Mouse (Mus musculus) spleen, embryonic (tissue): ENCODE measurements around the gene Serpinf2.

Experiments used
- CTCF ChIA-PET: fragments of 350-600 bp; sonication (Branson Sonifier 250); formaldehyde crosslinking; loops from one replicate; lab custom pipeline; 2022; lab: Charles Lee

Serpinf2 gene

DNA sequence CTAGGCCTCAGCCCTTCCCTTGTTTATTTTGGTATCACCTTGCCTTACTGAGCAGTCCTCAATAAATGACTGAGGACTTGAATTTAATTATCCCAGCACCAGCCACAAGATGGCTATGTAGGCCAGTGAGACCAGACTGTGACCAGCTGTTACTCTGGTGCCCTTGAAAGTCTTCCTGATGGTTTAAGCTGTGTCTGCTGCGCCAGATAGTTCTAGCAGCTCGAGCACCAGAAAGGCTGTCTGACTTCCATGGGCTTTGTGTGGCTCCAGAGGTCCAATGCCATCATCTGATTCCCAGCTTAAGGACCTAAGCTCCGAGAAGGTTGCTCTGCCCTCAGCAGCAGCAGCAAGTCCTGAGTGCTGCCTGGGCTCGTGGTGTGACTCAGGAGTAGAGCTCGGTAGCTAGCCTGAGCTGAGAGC, 37.1 kb downstream of the Serpinf2 start:
- CTCF ChIA-PET: interaction anchor here (0.6 to 1.2 kb wide), 3 partner anchors 51 to 85 kb away, joined by 3 read pairs; partner anchors contain the start of gene Prpf8

DNA sequence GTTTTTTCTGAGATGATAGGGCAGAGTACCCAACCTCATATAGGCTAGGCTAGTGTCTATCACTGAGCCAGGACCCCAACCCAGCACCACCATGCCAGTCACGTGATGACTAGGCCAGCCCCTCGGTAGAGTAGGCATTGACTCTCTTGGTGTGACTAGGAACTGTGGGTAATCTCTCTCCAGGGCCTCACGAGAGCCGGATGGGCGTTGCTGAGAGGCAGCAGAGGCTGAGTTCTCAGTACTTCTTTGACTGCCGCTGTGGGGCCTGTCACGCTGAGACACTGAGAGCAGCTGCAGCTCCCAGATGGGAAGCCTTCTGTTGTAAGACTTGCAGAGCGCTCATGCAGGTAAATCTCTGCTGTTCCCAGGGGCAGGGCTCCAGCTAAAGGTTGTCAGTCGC, 39.3 kb downstream of the Serpinf2 start:
- CTCF ChIA-PET: no interaction called here

- CTCF ChIA-PET: no interaction called here
Measured at GRCm38 (mm10) chr11:75399411-75399841, 40.0 kb downstream of the Serpinf2 start.

GRCm38 (mm10) chr11:75397452-75397851, 41.9 kb downstream of the Serpinf2 start:
- CTCF ChIA-PET: interaction anchor here (1.4 kb wide), 1 partner anchor 9 kb away, joined by 5 read pairs; no protein-coding TSS in a partner anchor

DNA sequence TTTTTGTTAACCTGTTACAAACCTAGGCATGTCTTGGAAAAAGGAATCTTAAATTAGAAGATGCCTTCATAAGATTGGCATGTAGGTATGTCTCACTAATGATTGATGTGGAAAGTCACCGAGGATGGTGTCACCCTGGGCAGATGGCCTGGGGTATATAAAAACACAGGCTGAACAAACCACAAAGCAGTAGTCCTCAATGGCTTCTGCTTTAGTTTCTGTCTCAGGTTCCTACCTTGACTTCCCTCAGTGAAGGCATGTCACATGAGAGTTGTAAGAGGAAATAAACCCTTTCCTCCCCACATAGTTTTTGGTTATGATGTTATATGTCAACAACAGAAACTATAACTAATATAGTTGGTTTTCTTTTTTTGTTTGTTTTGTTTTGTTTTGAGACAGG, 43.8 kb downstream of the Serpinf2 start:
- CTCF ChIA-PET: no interaction called here

DNA sequence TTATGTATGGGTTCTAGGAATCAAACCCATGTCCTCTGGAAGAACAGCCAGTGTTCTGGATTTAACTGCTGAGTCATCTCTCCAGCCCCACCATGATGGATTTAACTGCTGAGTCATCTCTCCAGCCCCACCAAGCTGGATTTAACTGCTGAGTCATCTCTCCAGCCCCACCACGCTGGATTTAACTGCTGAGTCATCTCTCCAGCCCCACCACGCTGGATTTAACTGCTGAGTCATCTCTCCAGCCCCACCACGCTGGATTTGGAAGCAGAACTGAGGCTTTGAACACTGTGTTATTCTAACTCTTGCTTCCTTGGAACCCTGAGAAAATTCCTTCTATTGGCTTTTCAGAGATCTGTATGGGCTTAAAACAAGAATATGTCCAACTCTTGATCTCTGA, 55.9 kb downstream of the Serpinf2 start:
- CTCF ChIA-PET: interaction anchor here (0.6 kb wide), 1 partner anchor 13 kb away, joined by 3 read pairs; no protein-coding TSS in a partner anchor
